Mouse (Mus musculus) heart, postnatal 25 days (tissue): ENCODE data around the gene Gpr119. TPM values are rescaled to one million over a fixed set of nuclear protein-coding genes. Genes with fewer than 3 reads are reported as not detected.

Experiments used
- DNase-seq: peaks from one replicate; pipeline ENCODE4 v3.0.0; 2022; ENCODE audit warnings: low spot score
- intact Hi-C: fragments of 180-260 bp; cut with DNase I; formaldehyde crosslinking; loops from one replicate; pipeline ENCODE4 v1.15.1; 2025
- microRNA-seq: library from miRNA; unstranded; fragments of <30 nt; microRNA quantifications from one replicate; pipeline ENCODE4 v1.2.0, GENCODE M21; 2022
- total RNA-seq, 2 experiments: library from RNA; stranded (reverse); gene quantifications; 2 replicates each; pipeline ENCODE4 v1.2.3; 2021

Gene Gpr119
- not detected for total RNA-seq

DNA sequence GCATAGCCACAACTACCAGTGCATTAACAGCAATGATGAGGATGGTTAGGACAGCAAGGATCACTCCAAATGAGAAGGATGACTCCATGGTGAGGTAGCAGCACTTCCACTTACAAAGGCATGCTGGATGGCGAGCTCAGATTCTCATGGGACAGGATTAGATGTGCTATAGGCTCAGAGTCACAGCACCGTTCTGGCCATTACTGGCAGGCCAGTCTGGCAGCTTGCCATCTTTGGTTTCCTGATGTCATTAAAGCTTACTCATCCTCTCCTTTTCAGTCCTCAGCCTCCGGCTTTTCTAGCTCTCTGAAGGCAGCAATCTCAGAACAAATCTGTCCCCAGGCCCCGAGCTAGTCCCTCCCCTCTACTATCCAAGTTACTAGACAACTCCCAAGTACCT lies at the start of gene Gpr119:
Gene Gpr119 (minus strand): TSS at position 308 of the 400 bp plus-strand sequence.
- intact Hi-C loops, result no loop called here
- DNase-seq, result no peak

DNA sequence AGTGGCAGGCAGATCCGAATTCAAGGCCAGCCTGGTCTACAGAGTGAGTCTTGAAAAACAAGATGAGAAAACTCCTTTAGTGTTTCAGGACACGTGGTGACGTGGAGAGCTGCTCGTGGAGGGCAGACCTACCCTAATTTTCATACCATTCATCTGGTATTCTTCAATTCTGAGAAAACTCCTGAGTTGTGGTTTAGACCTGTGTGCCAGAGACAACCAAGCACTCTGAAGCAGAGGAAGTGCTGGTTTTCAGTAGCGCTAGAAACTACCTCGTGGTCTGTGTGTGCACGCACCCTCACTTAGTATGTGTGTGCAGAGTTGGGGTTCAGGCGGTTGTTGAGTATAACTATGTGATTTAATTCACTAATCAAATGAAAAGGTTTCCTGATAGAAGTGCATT lies 38.6 kb upstream of the Gpr119 start:
- intact Hi-C loops, result no loop called here
- no peak for DNase-seq

DNA sequence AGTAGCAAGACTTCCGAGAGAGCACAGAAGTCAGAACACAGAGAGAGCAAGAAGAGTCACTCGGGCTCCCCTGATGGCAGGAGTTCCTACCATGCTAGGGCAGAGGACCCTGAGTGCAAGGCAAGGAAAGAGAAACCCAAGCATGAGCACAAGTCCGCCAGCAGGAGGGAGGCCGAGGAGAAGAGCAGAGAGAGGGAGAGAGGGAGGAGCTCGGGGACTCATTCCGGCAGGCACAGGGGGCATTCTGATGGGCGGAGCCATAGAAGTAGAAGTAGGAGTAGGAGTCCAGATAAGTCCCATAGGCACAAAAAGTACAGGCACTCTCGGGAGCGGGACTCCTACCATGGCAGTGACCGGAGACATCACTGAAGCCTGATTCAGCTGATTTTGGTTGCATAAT lies 35.4 kb upstream of the Gpr119 start:
- intact Hi-C loops, result no loop called here
- no peak for DNase-seq

DNA sequence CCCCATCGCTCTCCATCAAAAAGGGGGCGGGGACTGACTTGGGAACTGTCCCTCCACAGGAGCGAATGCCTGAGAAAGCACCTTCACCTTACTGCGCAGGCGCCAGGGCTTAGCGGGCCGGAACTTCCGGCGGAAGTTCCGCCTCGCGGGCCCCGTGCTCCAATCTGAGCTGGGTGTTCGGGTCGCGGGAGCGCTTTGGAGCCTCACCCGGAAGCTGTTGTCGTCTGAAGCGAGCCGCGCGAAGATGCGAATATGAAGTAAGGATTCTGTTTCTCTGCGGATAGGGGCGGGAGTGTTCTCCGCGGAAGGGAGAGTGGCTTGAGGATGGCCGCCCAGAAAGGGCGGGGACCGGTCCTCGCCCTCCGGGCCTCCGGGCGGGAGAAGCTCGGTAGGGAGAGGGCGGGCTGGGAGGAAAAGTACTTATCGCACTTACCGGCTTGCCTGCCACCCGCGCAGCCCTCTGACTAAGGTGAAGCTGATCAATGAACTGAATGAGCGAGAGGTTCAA lies 20.6 kb upstream of the Gpr119 start, which contains the start of gene Rbmx2:
Gene Rbmx2 (plus strand): TSS at position 141 of the 508 bp plus-strand sequence.
- DNase-seq, result peak; percentile 77
- intact Hi-C loops, result loop anchor here (10.0 kb wide), 1 partner anchor 590 kb away; the partner anchor contains the start of gene Enox2

DNA sequence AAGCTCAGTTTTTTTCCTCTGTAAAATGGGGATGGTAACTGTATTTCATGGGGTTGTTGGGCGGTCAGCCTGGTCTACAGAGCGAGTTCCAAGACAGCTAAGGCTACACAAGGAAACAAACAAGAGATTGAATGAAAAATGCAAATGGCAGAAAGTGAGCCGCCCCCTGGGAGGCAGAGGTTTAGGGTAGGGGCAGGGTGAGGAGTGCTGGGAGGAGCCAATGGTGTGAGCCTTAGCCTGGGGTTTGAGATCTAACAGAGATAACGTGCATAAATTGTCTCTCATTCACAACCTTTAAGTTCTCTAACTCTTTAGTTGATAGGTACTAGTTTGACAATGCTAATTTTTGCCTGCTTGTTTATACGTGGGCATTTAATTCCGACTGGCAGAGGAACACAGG lies 20.2 kb upstream of the Gpr119 start:
- intact Hi-C loops, result loop anchor here (10.0 kb wide), 1 partner anchor 590 kb away; the partner anchor contains the start of gene Enox2
- DNase-seq, result no peak

DNA sequence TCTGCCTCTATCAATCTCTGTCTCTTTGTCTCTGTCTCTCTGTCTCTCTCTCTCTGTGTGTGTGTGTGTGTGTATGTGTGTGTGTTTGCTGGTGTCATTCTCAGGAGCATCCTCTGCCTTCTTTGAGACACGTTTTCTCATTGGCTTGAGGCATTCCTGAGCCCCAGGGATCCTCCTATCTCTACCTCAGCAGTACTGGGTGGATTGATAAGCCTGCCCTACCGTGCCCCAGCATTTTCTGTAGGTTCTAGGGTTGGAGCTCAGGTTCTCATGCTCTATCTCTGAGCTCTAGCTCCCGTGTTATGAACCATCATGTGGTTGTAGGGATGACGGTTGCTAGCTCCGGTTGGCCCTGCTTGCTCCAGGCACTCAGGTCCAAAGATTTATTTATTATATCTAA lies 9.6 kb upstream of the Gpr119 start:
- intact Hi-C loops, result loop anchor here (10.0 kb wide), 1 partner anchor 621 kb away; no protein-coding TSS in a partner anchor
- no peak for DNase-seq

DNA sequence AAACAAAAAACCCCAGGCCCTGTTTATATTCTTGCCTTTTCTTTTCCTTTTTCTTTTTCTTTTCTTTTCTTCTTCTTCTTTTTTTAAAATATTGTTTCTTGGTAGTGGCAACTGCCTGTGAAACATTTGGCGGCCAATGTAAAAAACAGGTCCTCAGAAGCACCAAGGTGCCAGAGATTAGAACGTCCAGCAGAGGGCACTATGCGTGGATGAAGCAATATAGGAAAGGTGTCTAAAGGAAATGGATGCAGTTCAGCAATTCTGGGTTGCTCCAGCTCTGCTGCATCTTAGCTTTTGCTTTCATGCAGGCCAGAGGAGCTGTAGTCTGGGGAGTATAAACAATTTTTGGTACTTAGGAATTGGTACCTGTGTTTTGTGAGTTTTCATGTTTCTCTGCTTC lies 9.2 kb upstream of the Gpr119 start:
- intact Hi-C loops, result loop anchor here (10.0 kb wide), 1 partner anchor 621 kb away; no protein-coding TSS in a partner anchor
- no peak for DNase-seq

DNA sequence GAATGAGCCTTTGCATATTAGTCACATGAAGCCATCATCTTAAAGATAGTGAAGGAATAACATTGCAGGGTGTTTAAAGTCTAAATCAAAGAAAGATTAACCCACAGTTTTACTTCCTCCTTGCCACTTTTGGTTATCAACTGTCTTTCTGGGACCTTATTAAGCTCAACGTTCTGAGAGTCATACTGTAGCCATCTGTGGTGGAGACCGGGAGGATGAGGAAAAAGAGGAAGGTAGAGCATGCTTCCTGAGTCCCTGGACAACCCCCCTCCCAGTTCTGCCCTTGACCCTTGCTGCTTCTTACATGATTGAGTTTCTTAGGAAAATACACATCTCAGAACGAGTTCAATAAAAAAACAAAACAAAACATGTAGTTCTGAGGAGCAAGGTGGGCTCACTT lies 2.6 kb downstream of the Gpr119 start:
- intact Hi-C loops, result no loop called here
- no peak for DNase-seq

DNA sequence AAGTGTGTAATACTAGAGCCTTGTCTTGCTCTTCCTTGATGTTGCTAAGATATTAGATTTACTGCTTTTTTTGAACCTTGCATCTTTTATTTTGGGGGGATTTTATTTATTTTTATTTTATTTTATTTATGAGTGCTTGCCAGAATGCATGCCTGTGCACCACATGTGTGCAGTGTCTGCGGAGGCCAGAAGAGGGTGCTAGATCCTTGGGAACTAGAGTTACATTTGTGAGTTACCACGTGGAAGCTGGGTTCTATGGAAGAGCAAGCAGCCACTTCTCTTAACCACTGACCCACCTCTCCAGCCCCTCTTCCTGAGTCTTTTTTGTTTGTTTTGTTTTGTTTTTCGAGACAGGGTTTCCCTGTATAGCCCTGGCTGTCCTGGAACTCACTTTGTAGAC lies 4.7 kb downstream of the Gpr119 start:
- DNase-seq, result no peak
- intact Hi-C loops, result no loop called here

DNA sequence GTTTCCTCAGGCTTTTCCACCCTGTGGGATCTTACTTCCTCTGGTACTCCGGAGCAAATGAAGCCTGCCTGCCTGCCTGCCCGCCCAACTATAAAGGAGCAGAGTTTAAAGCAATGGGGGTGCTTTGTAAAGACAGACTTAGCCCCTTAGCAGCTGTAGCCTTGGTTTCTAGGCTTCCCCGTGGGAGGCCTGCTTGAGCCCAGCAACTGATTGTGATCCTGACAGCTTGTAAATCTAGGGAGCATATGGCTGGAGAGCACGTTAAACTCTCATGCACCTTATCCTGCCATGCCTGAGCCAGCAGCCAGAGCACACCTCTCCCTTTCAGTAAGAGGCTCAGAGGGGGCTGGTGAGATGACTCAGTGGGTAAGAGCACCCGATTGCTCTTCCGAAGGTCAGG lies 7.5 kb downstream of the Gpr119 start:
- intact Hi-C loops, result no loop called here
- no peak for DNase-seq

DNA sequence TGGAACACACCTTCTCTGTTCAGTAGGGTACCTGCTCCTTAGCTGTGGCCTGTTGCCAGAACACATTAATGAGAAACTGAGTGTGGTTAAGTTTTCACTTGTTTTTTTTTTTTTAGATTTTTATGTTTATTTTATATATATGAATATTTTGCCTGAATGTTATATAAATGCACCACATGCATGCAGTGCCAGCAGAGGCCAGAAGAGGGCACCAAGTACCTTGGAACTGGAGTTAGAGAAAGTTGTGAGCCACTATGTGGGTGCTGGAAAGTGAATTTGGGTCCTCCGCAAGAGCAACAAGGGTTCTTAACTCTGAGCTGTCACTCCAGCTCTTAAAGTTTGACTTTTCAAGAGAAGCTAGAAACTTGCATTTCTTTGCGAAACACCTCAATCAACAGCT lies 30.2 kb downstream of the Gpr119 start:
- intact Hi-C loops, result no loop called here
- no peak for DNase-seq

DNA sequence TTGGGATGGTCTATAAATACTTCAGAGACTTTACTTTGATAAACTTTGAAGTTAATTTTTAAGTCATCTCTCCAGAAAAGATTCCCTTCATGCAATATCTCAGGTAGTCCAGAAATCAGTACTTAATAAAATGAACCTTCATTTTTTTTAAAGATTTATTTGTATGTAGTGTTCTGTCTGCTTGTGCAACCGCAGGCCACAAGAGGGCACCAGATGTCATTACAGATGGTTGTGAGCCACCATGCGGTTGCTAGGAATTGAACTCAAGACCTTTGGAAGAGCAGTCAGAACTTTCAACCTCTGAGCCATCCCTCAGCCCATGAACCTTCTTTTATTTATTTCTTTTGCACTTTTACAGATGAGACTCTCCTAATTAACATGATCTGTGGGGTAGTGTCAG lies 37.2 kb downstream of the Gpr119 start:
- intact Hi-C loops, result no loop called here

DNA sequence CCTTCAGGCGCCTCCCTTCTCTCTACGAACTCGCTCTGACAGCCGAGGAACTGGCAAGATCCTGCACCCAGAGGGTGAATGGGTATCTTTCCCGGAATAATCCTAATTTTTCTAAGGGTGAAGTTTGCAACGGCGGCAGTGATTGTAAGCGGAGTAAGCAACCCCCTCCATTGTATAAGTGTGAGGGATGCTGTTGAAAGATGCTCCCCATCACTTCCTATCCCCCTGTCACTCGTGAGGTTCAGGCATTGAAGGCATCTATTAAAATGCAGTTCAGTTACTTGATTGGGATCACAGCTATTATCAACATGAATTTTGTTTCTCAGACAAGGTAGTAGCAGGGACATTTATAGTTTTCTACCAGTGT lies 50.2 kb downstream of the Gpr119 start:
- intact Hi-C loops, result no loop called here
- no peak for DNase-seq

More for the DNA sequence above, 37.2 kb downstream of the Gpr119 start:
- no peak for DNase-seq

DNA sequence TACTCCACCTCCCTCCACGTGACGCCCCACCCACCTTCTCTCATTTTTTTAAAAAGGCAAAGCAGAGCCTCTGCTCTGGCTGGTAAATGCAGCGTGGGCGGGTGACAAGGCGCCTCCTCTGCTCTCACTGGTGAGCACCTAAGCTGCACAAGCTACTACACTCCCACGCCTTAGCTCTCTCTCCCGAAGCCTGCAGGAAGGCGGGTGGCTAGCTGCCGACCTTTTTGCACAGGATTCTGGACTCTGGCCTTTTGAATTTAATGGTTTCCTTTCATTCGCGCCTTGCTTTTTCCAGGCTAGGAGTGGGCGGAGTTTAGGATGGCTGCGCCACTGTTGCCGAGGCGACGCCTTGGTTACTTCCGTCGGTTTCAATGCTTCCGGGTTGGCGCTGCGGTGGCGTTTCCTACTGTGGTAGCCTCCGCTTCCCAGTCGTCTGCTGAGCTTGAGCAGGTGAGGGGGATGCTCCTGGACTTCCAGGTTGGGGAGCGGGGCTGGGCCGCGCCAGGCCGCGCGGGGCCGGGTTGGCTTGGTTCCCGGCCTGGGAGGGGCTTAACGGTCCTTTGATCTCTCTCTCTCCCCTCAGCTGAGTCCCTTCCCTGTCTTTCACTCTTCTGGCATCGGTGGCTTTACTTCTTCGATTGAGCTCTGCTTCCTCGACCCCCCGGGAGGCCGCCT lies 50.8 kb downstream of the Gpr119 start, which contains the start of gene Slc25a14:
Gene Slc25a14 (plus strand): TSS at position 35 of the 675 bp plus-strand sequence.
- intact Hi-C loops, result no loop called here
- peak; percentile 39 for DNase-seq

DNA sequence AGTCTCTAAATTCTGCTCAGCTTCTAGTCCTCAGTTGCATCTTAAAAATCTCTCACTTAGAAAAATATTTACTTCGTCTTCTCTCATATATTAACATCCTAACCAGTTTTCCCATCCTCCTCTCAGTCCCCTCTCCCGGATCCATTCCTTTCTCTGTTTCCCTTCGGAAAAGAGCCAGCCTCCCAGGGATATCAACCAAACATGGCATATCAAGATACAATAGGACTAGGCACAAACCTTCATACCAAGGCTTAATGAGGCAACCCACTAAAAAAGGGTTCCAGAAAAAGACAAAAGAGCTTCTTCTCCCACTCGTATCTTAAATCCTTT lies 51.3 kb downstream of the Gpr119 start:
- DNase-seq, result no peak
- intact Hi-C loops, result no loop called here

Small RNA genes lying within 50 kb of the gene (microRNA-seq; reads per million reads assigned to microRNA genes)
- not detected for gene Gm27828

Other genes starting within 250 kb of the Gpr119 start
- gene Elf4, start 211.3 kb downstream of the Gpr119 start, total RNA-seq, result 1 to 10 TPM; 6.0 to 6.4 TPM
- 100 to 1,000 TPM; 111 to 113 TPM for gene Aifm1, start 160.9 kb downstream of the Gpr119 start, total RNA-seq
- gene Rab33a, start 155.2 kb downstream of the Gpr119 start, total RNA-seq, result under 1 TPM in 1 of 2 experiments, not detected in 1; 0.45 TPM
- gene Zfp280c, start 80.0 kb downstream of the Gpr119 start, total RNA-seq, result 1 to 10 TPM; 4.4 to 5.5 TPM
- 1 to 10 TPM; 1.4 to 3.1 TPM for gene Slc25a14, start 51.1 kb downstream of the Gpr119 start, total RNA-seq
- gene Rbmx2, start 20.5 kb upstream of the Gpr119 start, total RNA-seq, result 1 to 10 TPM; 1.2 to 1.7 TPM
- gene Gm595, start 203.2 kb upstream of the Gpr119 start, total RNA-seq, result not detected